Comparison of ENCODE assay signal across 23 mouse cellular contexts in genomic region chr15:62528975-62529374, GRCm38 (mm10).
"Had no signal": no experiment of that assay in that cellular context is flagged by ENCODE, and none has a peak within 500 bp of the region (broad histone marks: within the 10 kb centered on the region; RNA-seq: fewer than 3 reads in every experiment).

No protein-coding gene starts in this region.

- H3K27ac ChIP-seq: kidney, embryonic 15.5 days; layer of hippocampus, adult 2 months; limb, embryonic 10.5 days; limb, embryonic 13.5 days; liver, embryonic 12.5 days; liver, embryonic 15.5 days; midbrain, embryonic 10.5 days; midbrain, embryonic 13.5 days; neural tube, embryonic 13.5 days; stomach, embryonic 15.5 days had no signal

- H3K9me3 ChIP-seq: kidney, embryonic 15.5 days; limb, embryonic 10.5 days; limb, embryonic 13.5 days; liver, embryonic 12.5 days; liver, embryonic 15.5 days; megakaryocyte, embryonic 14.5 days; midbrain, embryonic 10.5 days; midbrain, embryonic 13.5 days; neural tube, embryonic 13.5 days; stomach, embryonic 15.5 days had no signal

- H3K9ac ChIP-seq: kidney, embryonic 15.5 days; limb, embryonic 13.5 days; liver, embryonic 12.5 days; liver, embryonic 15.5 days; midbrain, embryonic 13.5 days; neural tube, embryonic 13.5 days; stomach, embryonic 15.5 days had no signal

- DNase-seq: kidney, adult 18-20 months; kidney, postnatal 14 days; layer of hippocampus, adult 9-11 months; lung, adult 2 months; lung, postnatal 36 days; retina, postnatal 1 day; right cerebral cortex, postnatal 25 days; spleen, adult 18-20 months; thymus, adult 18-20 months; thymus, postnatal 36 days had no signal

- H3K4me1 ChIP-seq: kidney, embryonic 15.5 days; limb, embryonic 10.5 days; limb, embryonic 13.5 days; liver, embryonic 12.5 days; liver, embryonic 15.5 days; megakaryocyte, embryonic 14.5 days; midbrain, embryonic 10.5 days; midbrain, embryonic 13.5 days; neural tube, embryonic 13.5 days; stomach, embryonic 15.5 days had no signal

- H3K27me3 ChIP-seq: kidney, embryonic 15.5 days; limb, embryonic 13.5 days; liver, embryonic 12.5 days; liver, embryonic 15.5 days; megakaryocyte, embryonic 14.5 days; midbrain, embryonic 13.5 days; neural tube, embryonic 13.5 days; stomach, embryonic 15.5 days had no signal

- H3K4me3 ChIP-seq: kidney, embryonic 15.5 days; layer of hippocampus, adult 2 months; limb, embryonic 10.5 days; limb, embryonic 13.5 days; liver, embryonic 12.5 days; liver, embryonic 15.5 days; megakaryocyte, embryonic 14.5 days; midbrain, embryonic 10.5 days; midbrain, embryonic 13.5 days; myocyte; neural tube, embryonic 13.5 days; stomach, embryonic 15.5 days had no signal

- ATAC-seq: liver, embryonic 12.5 days; midbrain, embryonic 13.5 days; midbrain, embryonic 16.5 days had no signal

- H3K4me2 ChIP-seq: kidney, embryonic 15.5 days; limb, embryonic 13.5 days; liver, embryonic 12.5 days; liver, embryonic 15.5 days; midbrain, embryonic 13.5 days; neural tube, embryonic 13.5 days; stomach, embryonic 15.5 days had no signal

- H3K36me3 ChIP-seq: kidney, embryonic 15.5 days; limb, embryonic 10.5 days; limb, embryonic 13.5 days; liver, embryonic 12.5 days; liver, embryonic 15.5 days; midbrain, embryonic 10.5 days; midbrain, embryonic 13.5 days; neural tube, embryonic 13.5 days; stomach, embryonic 15.5 days had no signal
